Mouse (Mus musculus) B cell, adult (primary cell): Measurements from ENCODE around the gene Gm36079. TPM values are rescaled to one million over a fixed set of nuclear protein-coding genes. Genes with fewer than 3 reads are reported as not detected.

ENCODE experiments used
- total RNA-seq: library from RNA; stranded (reverse); gene quantifications from 4 replicates; pipeline ENCODE4 v1.2.4, GENCODE M21; 2023; ENCODE audit not compliant: inconsistent age

Gene Gm36079
- total RNA-seq, result not detected in 4 replicates

GRCm38 (mm10) chr13:120026911-120027310, at the start of gene Gm36079:
TSS of gene Gm36079 (minus strand) at chr13:120027011.

GRCm38 (mm10) chr13:120052085-120052484, 25.3 kb upstream of the Gm36079 start, which contains the start of gene Gm21188:
TSS of gene Gm21188 (minus strand) at chr13:120052194.

Other genes starting within 250 kb of the Gm36079 start
- gene Zfp131, start 236.1 kb downstream of the Gm36079 start, total RNA-seq, result 64.7 to 74.1 TPM (median 68.2 TPM) in 4 replicates
- gene AF067063, start 196.8 kb downstream of the Gm36079 start, total RNA-seq, result not detected in 4 replicates
- gene D13Ertd608e, start 191.0 kb downstream of the Gm36079 start, total RNA-seq, result 1.0 TPM in 1 of 4 replicates, not detected in the others
- not detected in 4 replicates for gene Tcstv1, start 132.2 kb downstream of the Gm36079 start, total RNA-seq
- not detected in 4 replicates for gene Gm21761, start 97.7 kb downstream of the Gm36079 start, total RNA-seq
- gene B020031M17Rik, start 76.2 kb downstream of the Gm36079 start, total RNA-seq, result 0.71 to 0.81 TPM in 2 of 4 replicates, not detected in the others
- gene Gm21188, start 25.2 kb upstream of the Gm36079 start, total RNA-seq, result 0.36 TPM in 1 of 4 replicates, not detected in the others
- not detected in 4 replicates for gene Gm20767, start 113.2 kb upstream of the Gm36079 start, total RNA-seq
- not detected in 4 replicates for gene Gm21818, start 145.4 kb upstream of the Gm36079 start, total RNA-seq
- 0.80 TPM in 1 of 4 replicates, not detected in the others for gene Gm21762, start 188.9 kb upstream of the Gm36079 start, total RNA-seq
- not detected in 4 replicates for gene Gm21731, start 212.1 kb upstream of the Gm36079 start, total RNA-seq
- 0.60 to 1.1 TPM (median 0.70 TPM) in 4 replicates for gene AF067061, start 236.1 kb upstream of the Gm36079 start, total RNA-seq